Mouse (Mus musculus) lung, adult 2 months (tissue): ENCODE results near the gene E030018B13Rik.

ENCODE experiments used
- CTCF ChIP-seq: fragments of 200-500 bp; IDR thresholded peaks from 2 replicates; pipeline ENCODE4 v1.5.1; 2011; ENCODE audit warnings: mild to moderate bottlenecking, low read length, control low read depth; ENCODE audit not compliant: insufficient read depth
- POLR2A ChIP-seq: fragments of 200-500 bp; IDR thresholded peaks from 2 replicates; pipeline ENCODE4 v1.6.1; 2011; ENCODE audit warnings: low read depth, mild to moderate bottlenecking, control low read depth, low read length, borderline replicate concordance; ENCODE audit errors: extremely low read depth

- TF ChIP-seq CTCF: no peak
- no peak for TF ChIP-seq POLR2A
These were observed 40.0 kb upstream of the E030018B13Rik start for GRCm38 (mm10) chr7:63876640-63877039.
